Mouse (Mus musculus) liver, embryonic 14.5 days (tissue): ENCODE measurements around the gene Astn2.

Experiments
- CTCF ChIP-seq: IDR thresholded peaks from 2 replicates; pipeline ENCODE4 v1.5.1; 2016; ENCODE audit warnings: antibody characterized with exemption, low read depth, control low read depth
- EP300 ChIP-seq: IDR thresholded peaks from 2 replicates; pipeline ENCODE4 v1.6.1; 2016; ENCODE audit warnings: antibody characterized with exemption, low read depth

- TF ChIP-seq CTCF (no peak), EP300 (no peak)
Observed at GRCm38 (mm10) chr4:66397216-66397615, 7.2 kb downstream of the Astn2 start.
